Mouse (Mus musculus): ENCODE results near the gene Vamp5. TPM values are rescaled to one million over a fixed set of nuclear protein-coding genes. Genes with fewer than 3 reads are reported as not detected.

The Vamp5 gene
- total RNA-seq, 1 experiment = 1.0 TPM

GRCm38 (mm10) chr6:72383142-72383820 lies 3.0 kb upstream of the Vamp5 start:
- in situ Hi-C loops (cut with MboI; ENCODE audit: low sequenced_read_pairs in 2 of 2, unreplicated experiment in 2 of 2) = no loop called here
- Histone ChIP-seq H3K9me3 (ENCODE audit: control insufficient read depth, insufficient read depth, low read depth, low read length) (no peaks in the 10 kb centered on the region), H3K27ac (ENCODE audit: insufficient read depth, low read depth, low read length, poor library complexity, severe bottlenecking) (no peak overlapping the region)

GRCm38 (mm10) chr6:72382494-72382893 lies 2.2 kb upstream of the Vamp5 start:
- no peaks in the 10 kb centered on the region for H3K9me3 ChIP-seq (ENCODE audit: control insufficient read depth, insufficient read depth, low read depth, low read length)
- TF ChIP-seq CHD2 (IDR thresholded peaks at IDR 0.05; ENCODE audit: low read depth, low read length) = no peak
- TF ChIP-seq ZC3H11A (IDR thresholded peaks at IDR 0.05; ENCODE audit: borderline replicate concordance, low read depth, low read length) = no peak
- no peak; the same call in 1 of the 2 replicates for TF ChIP-seq MAFK (IDR thresholded peaks at IDR 0.05; ENCODE audit: insufficient read depth, low read depth, low read length)
- TF ChIP-seq ZNF384 (IDR thresholded peaks at IDR 0.05; ENCODE audit: low read depth, low read length) = no peak
- TF ChIP-seq HCFC1 (IDR thresholded peaks at IDR 0.05; ENCODE audit: borderline replicate concordance, insufficient read depth, low read length) = no peak
- H3K9ac ChIP-seq (ENCODE audit: insufficient read depth, low read depth, low read length, poor library complexity, severe bottlenecking) = no peak overlapping the region
- H3K27ac ChIP-seq (ENCODE audit: insufficient read depth, low read depth, low read length, poor library complexity, severe bottlenecking) = no peak overlapping the region
- no peak for DNase-seq (ENCODE audit: low read depth, low spot score)
- H3K4me1 ChIP-seq (ENCODE audit: control insufficient read depth in 2 of 2, insufficient read depth in 2 of 2, low read length in 2 of 2, poor library complexity in 1 of 2) = no peaks in the 10 kb centered on the region
- in situ Hi-C loops (cut with MboI; ENCODE audit: low sequenced_read_pairs in 2 of 2, unreplicated experiment in 2 of 2) = no loop called here
- no peaks in the 10 kb centered on the region for H3K36me3 ChIP-seq (ENCODE audit: control insufficient read depth, insufficient read depth, low read length, poor library complexity, severe bottlenecking)
- no peak overlapping the region for H3K4me3 ChIP-seq (ENCODE audit: insufficient read depth in 1 of 2, low read depth in 1 of 2, low read length in 2 of 2, poor library complexity in 1 of 2, severe bottlenecking in 1 of 2)

More at GRCm38 (mm10) chr6:72383142-72383820, 3.0 kb upstream of the Vamp5 start:
- Histone ChIP-seq H3K9ac (ENCODE audit: insufficient read depth, low read depth, low read length, poor library complexity, severe bottlenecking) (no peak overlapping the region), H3K4me3 (ENCODE audit: insufficient read depth in 1 of 2, low read depth in 1 of 2, low read length in 2 of 2, poor library complexity in 1 of 2, severe bottlenecking in 1 of 2) (no peak overlapping the region), H3K4me1 (ENCODE audit: control insufficient read depth in 2 of 2, insufficient read depth in 2 of 2, low read length in 2 of 2, poor library complexity in 1 of 2) (no peaks in the 10 kb centered on the region), H3K36me3 (ENCODE audit: control insufficient read depth, insufficient read depth, low read length, poor library complexity, severe bottlenecking) (no peaks in the 10 kb centered on the region)
- TF ChIP-seq ZNF384 (IDR thresholded peaks at IDR 0.05; ENCODE audit: low read depth, low read length) = no peak
- no peak for TF ChIP-seq ZC3H11A (IDR thresholded peaks at IDR 0.05; ENCODE audit: borderline replicate concordance, low read depth, low read length)
- TF ChIP-seq MAFK (IDR thresholded peaks at IDR 0.05; ENCODE audit: insufficient read depth, low read depth, low read length) = no peak
- TF ChIP-seq CHD2 (IDR thresholded peaks at IDR 0.05; ENCODE audit: low read depth, low read length) = no peak
- TF ChIP-seq HCFC1 (IDR thresholded peaks at IDR 0.05; ENCODE audit: borderline replicate concordance, insufficient read depth, low read length) = no peak
- DNase-seq (ENCODE audit: low read depth, low spot score) = no peak

- TF ChIP-seq ZC3H11A (IDR thresholded peaks at IDR 0.05; ENCODE audit: borderline replicate concordance, low read depth, low read length) (no peak), HCFC1 (IDR thresholded peaks at IDR 0.05; ENCODE audit: borderline replicate concordance, insufficient read depth, low read length) (no peak), CHD2 (IDR thresholded peaks at IDR 0.05; ENCODE audit: low read depth, low read length) (no peak), MAFK (IDR thresholded peaks at IDR 0.05; ENCODE audit: insufficient read depth, low read depth, low read length) (no peak), ZNF384 (IDR thresholded peaks at IDR 0.05; ENCODE audit: low read depth, low read length) (no peak)
- DNase-seq (ENCODE audit: low read depth, low spot score) = no peak
Observed at GRCm38 (mm10) chr6:72379377-72380130, 714 bp downstream of the Vamp5 start.

GRCm38 (mm10) chr6:72378510-72379234 lies 1.6 kb downstream of the Vamp5 start:
- H3K9ac ChIP-seq (ENCODE audit: insufficient read depth, low read depth, low read length, poor library complexity, severe bottlenecking) = no peak overlapping the region
- H3K4me1 ChIP-seq (ENCODE audit: control insufficient read depth in 2 of 2, insufficient read depth in 2 of 2, low read length in 2 of 2, poor library complexity in 1 of 2) = no peaks in the 10 kb centered on the region
- DNase-seq (ENCODE audit: low read depth, low spot score) = no peak
- H3K27ac ChIP-seq (ENCODE audit: insufficient read depth, low read depth, low read length, poor library complexity, severe bottlenecking) = no peak overlapping the region
- H3K9me3 ChIP-seq (ENCODE audit: control insufficient read depth, insufficient read depth, low read depth, low read length) = no peaks in the 10 kb centered on the region
- in situ Hi-C loops (cut with MboI; ENCODE audit: low sequenced_read_pairs in 2 of 2, unreplicated experiment in 2 of 2) = no loop called here
- TF ChIP-seq ZNF384 (IDR thresholded peaks at IDR 0.05; ENCODE audit: low read depth, low read length) (no peak), HCFC1 (IDR thresholded peaks at IDR 0.05; ENCODE audit: borderline replicate concordance, insufficient read depth, low read length) (no peak), CHD2 (IDR thresholded peaks at IDR 0.05; ENCODE audit: low read depth, low read length) (no peak), ZC3H11A (IDR thresholded peaks at IDR 0.05; ENCODE audit: borderline replicate concordance, low read depth, low read length) (no peak), MAFK (IDR thresholded peaks at IDR 0.05; ENCODE audit: insufficient read depth, low read depth, low read length) (no peak)
- no peaks in the 10 kb centered on the region for H3K36me3 ChIP-seq (ENCODE audit: control insufficient read depth, insufficient read depth, low read length, poor library complexity, severe bottlenecking)
- H3K4me3 ChIP-seq (ENCODE audit: insufficient read depth in 1 of 2, low read depth in 1 of 2, low read length in 2 of 2, poor library complexity in 1 of 2, severe bottlenecking in 1 of 2) = no peak overlapping the region

More at GRCm38 (mm10) chr6:72379377-72380130, 714 bp downstream of the Vamp5 start:
- H3K36me3 ChIP-seq (ENCODE audit: control insufficient read depth, insufficient read depth, low read length, poor library complexity, severe bottlenecking) = no peaks in the 10 kb centered on the region
- H3K4me3 ChIP-seq (ENCODE audit: insufficient read depth in 1 of 2, low read depth in 1 of 2, low read length in 2 of 2, poor library complexity in 1 of 2, severe bottlenecking in 1 of 2) = peak overlapping the region; percentile 53 to 84
- H3K9ac ChIP-seq (ENCODE audit: insufficient read depth, low read depth, low read length, poor library complexity, severe bottlenecking) = 0 out of 2 replicates have a peak overlapping the region, but pooled peaks have one; percentile 33
- no peaks in the 10 kb centered on the region for H3K9me3 ChIP-seq (ENCODE audit: control insufficient read depth, insufficient read depth, low read depth, low read length)
- H3K27ac ChIP-seq (ENCODE audit: insufficient read depth, low read depth, low read length, poor library complexity, severe bottlenecking) = no peak overlapping the region
- no peaks in the 10 kb centered on the region for H3K4me1 ChIP-seq (ENCODE audit: control insufficient read depth in 2 of 2, insufficient read depth in 2 of 2, low read length in 2 of 2, poor library complexity in 1 of 2)
- in situ Hi-C loops (cut with MboI; ENCODE audit: low sequenced_read_pairs in 2 of 2, unreplicated experiment in 2 of 2) = no loop called here

Measured in ES-E14 (cell line).